Mouse (Mus musculus) brain, embryonic 14.5 days (tissue): ENCODE measurements at regions not wholly inside any gene's neighbourhood (a gene's known extent, or its start where the extent isn't known, plus 50 kb on each side); places are given as distances from the start of the nearest gene placed in this dataset.

Experiments used
- DNase-seq: peaks from one replicate; pipeline ENCODE4 v3.0.0-alpha.2; 2011; ENCODE audit warnings: low read depth
- CTCF ChIP-seq: fragments of 200-500 bp; IDR thresholded peaks from 2 replicates; pipeline ENCODE4 v1.5.1; 2012; ENCODE audit warnings: inconsistent platforms, mild to moderate bottlenecking, moderate library complexity, borderline replicate concordance; ENCODE audit not compliant: insufficient read depth, insufficient read length; ENCODE audit errors: extremely low read depth
- POLR2A ChIP-seq: fragments of 200-500 bp; IDR thresholded peaks from 2 replicates; pipeline ENCODE4 v1.6.1; 2012; ENCODE audit warnings: mild to moderate bottlenecking, inconsistent platforms, borderline replicate concordance; ENCODE audit not compliant: poor library complexity, insufficient read depth, insufficient read length, severe bottlenecking; ENCODE audit errors: extremely low read depth

- DNase-seq = peak; percentile 64
- TF ChIP-seq POLR2A = no peak
- no peak for TF ChIP-seq CTCF
These were observed 276.7 kb upstream of the Cdh5 start for GRCm38 (mm10) chr8:103824747-103825146.

GRCm38 (mm10) chr8:103825289-103825688, 276.1 kb upstream of the Cdh5 start:
- TF ChIP-seq POLR2A (no peak), CTCF (no peak)
- DNase-seq = peak; percentile 78

- no peak for DNase-seq
- TF ChIP-seq POLR2A (no peak), CTCF (no peak)
These were observed 271.0 kb upstream of the Cdh5 start for GRCm38 (mm10) chr8:103830416-103830815.

GRCm38 (mm10) chr8:103839990-103840389, 261.4 kb upstream of the Cdh5 start:
- DNase-seq = no peak
- no peak for TF ChIP-seq CTCF
- TF ChIP-seq POLR2A = no peak

- DNase-seq = no peak
- no peak for TF ChIP-seq CTCF
These were observed 255.5 kb upstream of the Cdh5 start for GRCm38 (mm10) chr8:103845964-103846363.

- TF ChIP-seq CTCF = no peak
- peak; percentile 38 for DNase-seq
These were observed 254.9 kb upstream of the Cdh5 start for GRCm38 (mm10) chr8:103846382-103846976.

GRCm38 (mm10) chr8:103849785-103850184, 251.6 kb upstream of the Cdh5 start:
- TF ChIP-seq CTCF = no peak
- TF ChIP-seq POLR2A = no peak

GRCm38 (mm10) chr8:103851286-103851685, 250.1 kb upstream of the Cdh5 start:
- TF ChIP-seq POLR2A (no peak), CTCF (no peak)
- no peak for DNase-seq

More at GRCm38 (mm10) chr8:103849785-103850184, 251.6 kb upstream of the Cdh5 start:
- DNase-seq = no peak

GRCm38 (mm10) chr8:103853048-103853447, 248.4 kb upstream of the Cdh5 start:
- TF ChIP-seq POLR2A = no peak
- DNase-seq = no peak

GRCm38 (mm10) chr8:103855291-103855690, 246.1 kb upstream of the Cdh5 start:
- DNase-seq = no peak
- no peak for TF ChIP-seq CTCF
- TF ChIP-seq POLR2A = no peak

GRCm38 (mm10) chr8:103859130-103859529, 242.3 kb upstream of the Cdh5 start:
- DNase-seq = no peak
- no peak for TF ChIP-seq CTCF
- TF ChIP-seq POLR2A = no peak

- no peak for TF ChIP-seq POLR2A
- no peak for TF ChIP-seq CTCF
- peak; percentile 81 for DNase-seq
These were observed 227.6 kb upstream of the Cdh5 start for GRCm38 (mm10) chr8:103873598-103874502.
